Mouse (Mus musculus) liver, adult 2 months (tissue): Measurements from ENCODE around the gene 5530401A14Rik. TPM values are rescaled to one million over a fixed set of nuclear protein-coding genes. Genes with fewer than 3 reads are reported as not detected.
A peak's percentile ranks its signal among the peaks of the same experiment; 100 is the strongest.

ENCODE experiments used
- DNase-seq: peaks from one replicate; pipeline ENCODE4 v3.0.0-alpha.2; 2011; ENCODE audit warnings: low read depth, low spot score; ENCODE audit errors: extremely low read depth
- H3K27ac ChIP-seq: fragments of 200-500 bp; replicated peaks from 2 replicates; pipeline ENCODE4 v1.5.1; 2012; ENCODE audit warnings: low read depth, mild to moderate bottlenecking, control low read depth, inconsistent platforms, low read length; ENCODE audit not compliant: insufficient read depth
- H3K27me3 ChIP-seq: fragments of 200-500 bp; 2 replicates; pipeline ENCODE4 v1.6.1; 2012; ENCODE audit warnings: mild to moderate bottlenecking, moderate library complexity, low read length, inconsistent platforms; ENCODE audit not compliant: control insufficient read depth, insufficient read depth
- H3K36me3 ChIP-seq: fragments of 200-500 bp; 2 replicates; pipeline ENCODE4 v1.6.1; 2012; ENCODE audit warnings: low read length, inconsistent platforms; ENCODE audit not compliant: control insufficient read depth, insufficient read depth
- H3K4me1 ChIP-seq: fragments of 200-500 bp; 2 replicates; pipeline ENCODE4 v1.6.1; 2011; ENCODE audit warnings: low read length; ENCODE audit not compliant: control insufficient read depth, insufficient read depth
- H3K4me3 ChIP-seq: fragments of 200-500 bp; 2 replicates; pipeline ENCODE4 v1.5.1; 2011; ENCODE audit warnings: low read depth, mild to moderate bottlenecking, control low read depth, low read length, moderate library complexity; ENCODE audit not compliant: insufficient read depth
- H3K79me2 ChIP-seq: fragments of 200-500 bp; 2 replicates; pipeline ENCODE4 v1.6.1; 2012; ENCODE audit warnings: inconsistent platforms, mild to moderate bottlenecking, low read length, moderate library complexity; ENCODE audit not compliant: control insufficient read depth, insufficient read depth
- H3K9ac ChIP-seq: fragments of 200-500 bp; 2 replicates; pipeline ENCODE4 v1.6.1; 2012; ENCODE audit warnings: low read depth, mild to moderate bottlenecking, control low read depth, inconsistent platforms, low read length
- CTCF ChIP-seq: fragments of 200-500 bp; IDR thresholded peaks from 2 replicates; pipeline ENCODE4 v1.5.1; 2011; ENCODE audit warnings: low read depth, low read length, control low read depth
- POLR2A ChIP-seq: fragments of 200-500 bp; IDR thresholded peaks from 2 replicates; pipeline ENCODE4 v1.6.1; 2011; ENCODE audit warnings: low read length, control low read depth; ENCODE audit not compliant: insufficient read depth; ENCODE audit errors: extremely low read depth
- WGBS: fragments of 180-500 bp; shearing (Covaris S2); methylation state at CpG from one replicate; pipeline ENCODE4 v1.1.7; 2018; 5-methylcytosine and 5-hydroxymethylcytosine counted together
- polyA plus RNA-seq: library from polyadenylated mRNA; depleted of rRNA; stranded (reverse); fragments of >200 nt; gene quantifications from 2 replicates; pipeline ENCODE4 v1.2.3, GENCODE M21; 2012; rRNA removed
- total RNA-seq: library from RNA; depleted of rRNA; stranded (reverse); fragments of >200 nt; gene quantifications from 2 replicates; pipeline ENCODE4 v1.2.3, GENCODE M21; 2014; rRNA removed

The 5530401A14Rik gene
- not detected in 2 replicates for total RNA-seq
- polyA plus RNA-seq, result not detected in 2 replicates

- 53% methylated on average over 4 of the region's 4 CpGs for WGBS
Measured at GRCm38 (mm10) chr11:81860250-81860972, at the start of gene 5530401A14Rik. Gene 5530401A14Rik, plus strand, starts transcription at chr11:81860673.

GRCm38 (mm10) chr11:81814816-81815215, 45.7 kb upstream of the 5530401A14Rik start:
- no peaks in the 10 kb centered on the region for H3K4me1 ChIP-seq
- WGBS, result 81% methylated on average over 1 of the region's 1 CpGs
- H3K27me3 ChIP-seq, result no peaks in the 10 kb centered on the region
- H3K36me3 ChIP-seq, result no peaks in the 10 kb centered on the region
- H3K9ac ChIP-seq, result no peak overlapping the region
- no peak for DNase-seq
- no peak overlapping the region for H3K27ac ChIP-seq
- H3K79me2 ChIP-seq, result no peaks in the 10 kb centered on the region
- no peak for TF ChIP-seq POLR2A
- TF ChIP-seq CTCF, result no peak
- H3K4me3 ChIP-seq, result no peak overlapping the region

More at GRCm38 (mm10) chr11:81860250-81860972, at the start of gene 5530401A14Rik:
- no peaks in the 10 kb centered on the region for H3K79me2 ChIP-seq
- H3K9ac ChIP-seq, result no peak within 1 kb of the TSS
- H3K4me3 ChIP-seq, result no peak within 1 kb of the TSS
- no peak within 1 kb of the TSS for H3K27ac ChIP-seq
- peak; percentile 18 for DNase-seq
- no peaks in the 10 kb centered on the region for H3K4me1 ChIP-seq
- no peaks in the 10 kb centered on the region for H3K27me3 ChIP-seq
- no peaks in the 10 kb centered on the region for H3K36me3 ChIP-seq
- TF ChIP-seq CTCF (no peak), POLR2A (no peak)

GRCm38 (mm10) chr11:81816531-81816930, 43.9 kb upstream of the 5530401A14Rik start:
- DNase-seq, result no peak
- Histone ChIP-seq H3K27me3 (no peaks in the 10 kb centered on the region), H3K4me3 (no peak overlapping the region), H3K36me3 (no peaks in the 10 kb centered on the region), H3K4me1 (no peaks in the 10 kb centered on the region), H3K9ac (no peak overlapping the region), H3K79me2 (no peaks in the 10 kb centered on the region), H3K27ac (no peak overlapping the region)
- WGBS, result 70% methylated on average over 5 of the region's 5 CpGs
- TF ChIP-seq POLR2A (no peak), CTCF (no peak)

- 47% methylated on average over 1 of the region's 1 CpGs for WGBS
- no peaks in the 10 kb centered on the region for H3K79me2 ChIP-seq
- DNase-seq, result no peak
- H3K4me1 ChIP-seq, result no peaks in the 10 kb centered on the region
- H3K36me3 ChIP-seq, result no peaks in the 10 kb centered on the region
- no peak overlapping the region for H3K4me3 ChIP-seq
- H3K27ac ChIP-seq, result no peak overlapping the region
- no peak overlapping the region for H3K9ac ChIP-seq
- H3K27me3 ChIP-seq, result no peaks in the 10 kb centered on the region
- TF ChIP-seq POLR2A (no peak), CTCF (no peak)
Measured at GRCm38 (mm10) chr11:81832381-81832780, 28.1 kb upstream of the 5530401A14Rik start.

- no peak for TF ChIP-seq POLR2A
- TF ChIP-seq CTCF, result no peak
- DNase-seq, result no peak
- H3K27ac ChIP-seq, result no peak overlapping the region
- no peak overlapping the region for H3K9ac ChIP-seq
- no peak overlapping the region for H3K4me3 ChIP-seq
- 80% methylated on average over 4 of the region's 4 CpGs for WGBS
- H3K36me3 ChIP-seq, result no peaks in the 10 kb centered on the region
- no peaks in the 10 kb centered on the region for H3K79me2 ChIP-seq
- H3K27me3 ChIP-seq, result 0 out of 2 replicates have a peak, but pooled peaks cover 2% of the 10 kb centered on the region
- H3K4me1 ChIP-seq, result no peaks in the 10 kb centered on the region
Measured at GRCm38 (mm10) chr11:81838426-81838825, 22.0 kb upstream of the 5530401A14Rik start.

GRCm38 (mm10) chr11:81841001-81841400, 19.5 kb upstream of the 5530401A14Rik start:
- DNase-seq, result peak; percentile 24
- Histone ChIP-seq H3K9ac (no peak overlapping the region), H3K36me3 (no peaks in the 10 kb centered on the region), H3K79me2 (no peaks in the 10 kb centered on the region), H3K27me3 (0 out of 2 replicates have a peak, but pooled peaks cover 2% of the 10 kb centered on the region), H3K27ac (no peak overlapping the region), H3K4me3 (no peak overlapping the region), H3K4me1 (no peaks in the 10 kb centered on the region)
- TF ChIP-seq CTCF (no peak), POLR2A (no peak)
- 39% methylated on average over 2 of the region's 2 CpGs for WGBS
